Mouse (Mus musculus): Measurements from ENCODE around the gene Ntsr1.
A peak's percentile ranks its signal among the peaks of the same experiment; 100 is the strongest.

Ntsr1 gene

GRCm38 (mm10) chr2:180499741-180500140 is at the start of gene Ntsr1:
TSS of gene Ntsr1 (plus strand) at chr2:180499976.
- DNase-seq (ENCODE audit: low spot score in 2 of 2), result peak; percentile 51 to 59

- DNase-seq (ENCODE audit: low spot score in 2 of 2), result no peak
These were observed 49.2 kb upstream of the Ntsr1 start for GRCm38 (mm10) chr2:180450529-180450928.

DNA sequence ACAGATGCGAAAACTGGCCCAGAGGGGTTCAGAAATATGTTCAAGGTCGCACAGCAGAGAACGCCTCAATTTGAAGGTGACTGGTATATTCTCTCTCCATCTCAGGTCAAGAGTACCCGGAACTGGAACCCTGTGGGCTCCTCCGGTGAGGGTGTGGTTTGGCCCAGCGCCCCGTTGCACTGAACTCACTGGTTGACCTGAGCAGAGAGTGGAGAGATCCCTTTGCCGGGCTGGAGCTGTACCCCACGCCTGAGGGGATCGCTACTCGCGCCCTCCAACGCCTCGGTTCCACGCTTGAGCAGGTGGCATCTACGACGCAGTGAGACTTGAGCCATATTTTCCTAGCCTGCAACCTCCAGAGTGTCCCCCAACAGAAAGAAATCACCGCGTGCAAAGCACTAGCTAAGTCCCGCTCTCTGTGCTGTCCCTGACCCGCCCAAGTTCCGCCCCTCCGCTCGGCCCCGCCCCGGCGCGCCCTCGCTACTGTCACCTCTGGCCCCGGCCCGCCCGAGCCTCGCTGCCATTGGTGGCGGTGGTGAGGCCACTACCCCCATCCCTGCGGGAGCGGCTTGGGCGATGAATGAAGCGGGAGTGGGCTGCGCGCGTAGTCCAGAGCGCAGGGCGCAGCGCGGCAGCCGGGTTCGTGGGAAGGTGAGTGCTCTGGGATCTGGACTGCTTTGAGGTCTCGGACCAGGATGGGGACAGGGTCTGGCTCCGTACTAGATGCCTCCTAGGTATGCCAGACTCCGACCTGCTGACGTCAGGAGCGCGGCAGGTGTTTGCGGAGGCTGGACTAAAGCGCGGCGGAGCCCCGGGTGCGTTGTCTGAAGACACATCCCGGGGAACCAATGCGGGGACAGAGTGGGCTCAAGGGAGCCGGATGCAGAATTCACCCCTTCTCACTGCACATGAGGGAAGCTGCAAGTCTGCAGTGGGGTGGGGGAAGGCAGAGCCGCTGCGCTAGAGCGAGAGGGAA is 43.8 kb upstream of the Ntsr1 start, which contains the start of gene Slco4a1:
TSS of gene Slco4a1 (plus strand) at position 523 of the 976 bp plus-strand sequence.
- peak; percentile 33 to 50 for DNase-seq (ENCODE audit: low spot score in 2 of 2)

DNA sequence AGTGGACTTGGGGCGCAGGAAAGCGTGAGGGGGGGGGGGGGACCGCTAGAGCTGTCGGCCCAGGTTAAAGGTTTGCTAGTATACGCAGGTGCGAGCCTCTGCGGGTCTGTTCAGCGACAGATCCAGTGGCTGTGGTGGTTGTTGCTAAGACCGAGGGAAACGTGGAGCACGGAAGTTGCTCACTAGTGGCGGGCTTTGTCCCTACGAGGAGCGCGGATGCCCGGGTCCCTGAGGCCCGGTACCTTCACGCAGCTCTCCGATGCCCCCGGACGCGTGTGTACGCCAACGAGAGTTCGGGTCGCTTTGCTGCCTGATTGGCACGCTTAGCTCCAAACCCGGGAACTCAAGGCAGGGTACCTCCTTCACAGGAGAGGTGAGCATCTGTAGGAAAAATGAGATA is 43.1 kb upstream of the Ntsr1 start:
- DNase-seq (ENCODE audit: low spot score in 2 of 2), result no peak

GRCm38 (mm10) chr2:180457680-180458079 is 42.1 kb upstream of the Ntsr1 start:
- no peak for DNase-seq (ENCODE audit: low spot score in 2 of 2)

DNA sequence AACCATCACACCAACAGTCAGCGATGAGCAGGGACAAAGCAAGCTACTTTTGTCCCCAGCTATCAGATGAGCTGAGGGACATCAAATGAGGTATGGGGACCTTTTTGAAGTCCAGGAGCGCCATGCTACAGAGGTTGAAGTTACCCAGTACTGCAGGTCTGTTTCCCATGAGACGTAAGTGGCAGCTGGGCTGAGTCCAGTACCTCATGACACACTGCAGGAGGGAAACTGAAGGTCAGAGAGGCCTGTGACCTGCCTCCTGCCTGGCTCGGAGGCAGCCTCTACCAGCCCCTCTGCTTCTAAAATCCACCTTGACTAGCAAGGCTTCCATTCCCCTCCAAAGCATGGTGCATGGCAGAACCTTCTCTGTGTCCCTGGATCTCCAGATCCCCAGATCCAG is 40.3 kb upstream of the Ntsr1 start:
- no peak for DNase-seq (ENCODE audit: low spot score in 2 of 2)

DNA sequence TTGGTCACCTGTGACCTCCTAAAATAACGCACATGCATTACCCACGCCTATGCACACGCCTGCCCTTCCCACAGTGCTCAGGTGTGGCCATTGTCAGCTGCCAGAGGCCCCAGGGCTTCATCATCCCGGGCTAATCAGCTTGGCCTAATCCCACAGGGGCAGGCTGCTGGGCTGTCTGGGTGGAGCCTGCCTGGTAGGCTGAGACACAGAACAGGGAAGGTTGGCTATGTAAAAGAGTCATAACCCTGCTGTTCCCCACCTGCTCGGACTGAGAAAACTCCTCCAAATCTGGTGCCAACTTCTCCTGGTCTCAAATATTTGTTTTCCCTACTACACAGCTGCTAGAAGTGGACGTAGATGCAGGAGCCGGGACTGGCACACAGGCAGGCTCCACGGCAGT is 39.0 kb upstream of the Ntsr1 start:
- DNase-seq (ENCODE audit: low spot score in 2 of 2), result no peak

- no peak for DNase-seq (ENCODE audit: low spot score in 2 of 2)
These were observed 37.2 kb upstream of the Ntsr1 start for GRCm38 (mm10) chr2:180462593-180462992.

GRCm38 (mm10) chr2:180466505-180466904 is 33.3 kb upstream of the Ntsr1 start:
- no peak for DNase-seq (ENCODE audit: low spot score in 2 of 2)

GRCm38 (mm10) chr2:180468871-180469270 is 30.9 kb upstream of the Ntsr1 start:
- no peak for DNase-seq (ENCODE audit: low spot score in 2 of 2)

GRCm38 (mm10) chr2:180469768-180470167 is 30.0 kb upstream of the Ntsr1 start:
- no peak for DNase-seq (ENCODE audit: low spot score in 2 of 2)

- no peak for DNase-seq (ENCODE audit: low spot score in 2 of 2)
These were observed 27.3 kb upstream of the Ntsr1 start for GRCm38 (mm10) chr2:180472306-180473079.

DNA sequence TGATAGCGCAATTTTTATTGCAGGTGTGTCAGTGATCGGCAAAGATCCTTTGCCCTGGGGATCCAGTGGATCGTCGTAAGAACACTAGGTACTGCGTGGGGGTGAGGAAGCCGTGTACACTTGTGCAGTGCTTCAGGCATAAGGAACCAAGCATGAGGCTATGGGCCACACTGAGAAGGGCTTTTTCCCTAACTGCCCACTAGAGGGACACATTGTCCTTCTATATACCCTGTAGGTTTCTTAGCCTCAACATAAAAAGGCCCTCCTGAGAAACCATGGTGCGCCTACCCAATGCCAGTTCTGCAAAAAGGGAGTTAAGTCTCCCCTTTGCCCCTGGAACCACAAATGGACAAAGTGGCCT is 26.7 kb upstream of the Ntsr1 start:
- peak; percentile 68 to 71 for DNase-seq (ENCODE audit: low spot score in 2 of 2)

GRCm38 (mm10) chr2:180474864-180475263 is 24.9 kb upstream of the Ntsr1 start:
- DNase-seq (ENCODE audit: low spot score in 2 of 2), result no peak

DNA sequence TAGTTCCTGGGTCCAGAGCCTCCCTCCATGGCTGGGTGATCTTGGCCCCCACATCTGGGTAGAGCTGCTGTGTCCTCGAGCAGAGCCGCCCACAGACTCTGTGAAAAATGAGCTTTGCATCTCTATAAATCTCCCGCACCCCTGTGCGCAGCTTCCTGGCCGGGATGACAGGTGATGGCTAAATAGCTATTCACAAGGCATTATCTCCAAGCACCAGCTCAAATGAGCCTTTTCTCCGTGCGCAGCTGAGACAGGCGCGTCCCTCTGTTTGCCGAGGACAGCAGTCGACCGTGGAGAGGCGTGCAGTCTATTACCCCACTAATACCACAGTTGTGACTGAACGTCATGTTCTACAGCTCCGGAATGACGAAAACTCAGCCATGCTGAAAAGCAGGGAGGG is 17.5 kb upstream of the Ntsr1 start:
- DNase-seq (ENCODE audit: low spot score in 2 of 2), result no peak

- no peak for DNase-seq (ENCODE audit: low spot score in 2 of 2)
These were observed 14.9 kb upstream of the Ntsr1 start for GRCm38 (mm10) chr2:180484882-180485281.

DNA sequence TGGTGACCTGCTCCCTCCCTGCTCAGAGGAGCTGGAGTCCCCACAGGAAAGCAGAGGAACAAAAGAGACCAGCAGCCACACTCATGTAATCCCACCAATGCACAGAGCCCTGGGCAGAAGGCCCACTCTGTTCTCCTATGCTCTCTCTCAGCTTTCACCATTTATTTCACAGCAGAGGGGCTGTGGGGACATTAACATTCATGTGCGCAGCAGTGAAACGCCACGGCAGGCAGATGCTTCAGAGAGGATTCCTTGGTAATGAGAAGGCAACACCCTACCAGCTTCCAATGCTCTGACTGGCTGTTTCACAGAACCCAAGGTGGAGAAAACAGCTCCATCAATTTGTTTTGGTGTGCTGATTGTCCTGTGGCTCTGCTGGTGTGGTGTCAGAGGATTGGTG is 14.5 kb upstream of the Ntsr1 start:
- DNase-seq (ENCODE audit: low spot score in 2 of 2), result no peak

DNA sequence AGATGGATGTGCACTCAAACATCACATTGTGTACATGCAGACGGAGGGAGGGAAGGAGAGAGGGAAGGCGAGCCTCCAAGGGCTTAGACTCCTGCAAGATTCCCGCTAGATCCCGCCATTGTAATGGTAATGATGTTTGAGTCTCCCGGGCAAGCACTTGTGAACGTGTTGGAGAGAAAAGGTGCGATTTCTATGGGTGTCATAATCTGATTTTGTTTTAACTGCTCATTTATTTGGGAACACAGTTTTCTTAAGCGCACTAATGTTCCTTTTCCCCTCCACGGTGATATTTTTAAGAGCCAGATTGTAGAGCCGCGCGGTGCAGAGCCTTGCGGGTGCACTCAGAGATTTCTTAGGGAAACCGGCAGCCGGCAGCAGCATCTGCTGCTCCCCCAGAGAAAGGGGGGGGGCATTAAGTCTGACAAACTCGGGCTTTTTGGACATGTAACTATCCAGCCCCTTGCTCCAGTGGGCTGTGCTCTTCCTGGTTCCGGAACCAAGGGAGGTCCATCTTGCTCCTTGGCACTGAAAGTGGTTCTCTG is 11.5 kb upstream of the Ntsr1 start:
- DNase-seq (ENCODE audit: low spot score in 2 of 2), result no peak

DNA sequence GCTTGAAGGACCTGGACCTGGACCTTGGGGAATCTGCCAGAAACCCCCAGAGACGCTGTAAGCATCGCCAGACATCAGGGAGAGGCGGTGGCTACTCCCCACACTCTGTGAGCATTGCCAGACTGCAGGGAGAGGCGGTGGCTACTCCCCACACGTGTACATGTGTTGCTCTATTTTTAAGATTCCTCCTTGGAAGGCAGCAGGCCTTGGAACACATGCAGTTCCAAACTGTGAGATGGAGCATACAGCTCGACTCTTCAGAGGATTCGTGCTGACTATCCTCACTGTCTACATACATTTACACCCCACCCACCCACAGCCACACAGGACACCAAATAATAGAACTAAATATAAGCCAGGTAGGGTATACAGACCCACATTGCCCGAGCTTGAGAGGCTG is 3.9 kb upstream of the Ntsr1 start:
- DNase-seq (ENCODE audit: low spot score in 2 of 2), result peak; percentile 69 to 78

- DNase-seq (ENCODE audit: low spot score in 2 of 2), result no peak
These were observed 950 bp downstream of the Ntsr1 start for GRCm38 (mm10) chr2:180500726-180501125.

DNA sequence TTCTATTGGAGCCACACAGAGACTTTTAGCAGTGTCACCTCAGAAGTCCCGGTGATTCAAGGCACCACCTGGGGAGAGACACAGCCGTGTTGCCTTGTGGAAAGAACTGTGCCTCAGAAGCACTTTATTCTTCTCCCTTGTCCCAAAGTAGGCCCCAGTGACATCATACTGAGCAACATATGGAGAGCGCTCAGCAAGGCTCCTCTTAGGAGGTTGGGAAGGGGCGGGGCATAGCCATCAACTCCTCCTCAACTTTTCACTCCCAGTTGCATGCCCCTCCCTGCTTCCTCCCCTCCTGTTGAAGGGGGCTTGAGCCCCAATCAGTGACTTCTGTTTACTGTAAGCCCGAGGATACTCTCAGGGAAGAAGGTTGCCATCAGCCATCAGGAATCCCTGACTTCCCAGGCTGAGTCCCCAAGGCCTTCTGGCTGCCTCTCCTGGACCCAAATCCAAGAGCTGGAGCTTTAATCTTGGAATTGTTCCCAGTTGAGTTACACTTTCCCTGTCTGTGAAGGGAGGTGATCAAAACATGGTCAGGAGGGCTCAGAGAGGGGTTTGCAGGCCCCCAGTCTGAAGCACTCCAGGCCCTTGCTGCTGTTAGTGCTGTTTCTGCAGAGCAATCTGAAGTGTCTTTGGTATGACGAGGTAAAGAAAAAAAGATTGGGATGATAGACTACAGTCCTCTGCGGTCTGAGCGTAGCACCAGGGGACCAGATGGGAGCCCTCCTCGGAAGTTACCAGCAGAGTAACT is 1.6 kb downstream of the Ntsr1 start:
- DNase-seq (ENCODE audit: low spot score in 2 of 2), result no peak

GRCm38 (mm10) chr2:180506281-180506680 is 6.5 kb downstream of the Ntsr1 start:
- no peak for DNase-seq (ENCODE audit: low spot score in 2 of 2)

All from right cerebral cortex, postnatal 36 days (tissue).